Mouse (Mus musculus) hindbrain, postnatal 0 days (tissue): ENCODE results near the gene Pth1r. TPM values are rescaled to one million over a fixed set of nuclear protein-coding genes. Genes with fewer than 3 reads are reported as not detected.
"Not testable (repeated sequence)": the region's sequence is repeated elsewhere in the genome, so short reads cannot be mapped to it uniquely, and the experiment has no call there.

Source experiments
- ATAC-seq: fragments of 200-750 bp; cut with Nextera tagmentation; 2 replicates; pipeline ENCODE4 v1.8.0; 2017; ENCODE audit warnings: mild to moderate bottlenecking, moderate TSS enrichment, moderate library complexity
- DNase-seq: peaks from one replicate; pipeline ENCODE4 v3.0.0-alpha.2; 2015; ENCODE audit warnings: low spot score
- H3K27ac ChIP-seq: fragments of 300-500 bp; sonication (generic); 2 replicates; pipeline ENCODE4 v1.5.1; 2014; ENCODE audit warnings: mild to moderate bottlenecking
- H3K27me3 ChIP-seq: fragments of 300-500 bp; sonication (generic); 2 replicates; pipeline ENCODE4 v1.6.1; 2014; ENCODE audit warnings: low read length, mixed read lengths; ENCODE audit not compliant: insufficient read depth
- H3K36me3 ChIP-seq: fragments of 300-500 bp; sonication (generic); 2 replicates; pipeline ENCODE4 v1.6.1; 2014; ENCODE audit warnings: low read length, mixed read lengths; ENCODE audit not compliant: insufficient read depth
- H3K4me1 ChIP-seq: fragments of 300-500 bp; sonication (generic); 2 replicates; pipeline ENCODE4 v1.6.1; 2014; ENCODE audit warnings: antibody characterized with exemption, low read length, mixed read lengths; ENCODE audit not compliant: insufficient read depth
- H3K4me2 ChIP-seq: fragments of 300-500 bp; sonication (generic); 2 replicates; pipeline ENCODE4 v1.6.1; 2014; ENCODE audit warnings: low read depth, mild to moderate bottlenecking, low read length, moderate library complexity, mixed read lengths
- H3K4me3 ChIP-seq: fragments of 300-500 bp; sonication (generic); 2 replicates; pipeline ENCODE4 v1.5.1; 2014; ENCODE audit warnings: low read length
- H3K9ac ChIP-seq: fragments of 300-500 bp; sonication (generic); replicated peaks from 2 replicates; pipeline ENCODE4 v1.6.1; 2014; ENCODE audit warnings: mild to moderate bottlenecking, low read length, moderate library complexity, mixed read lengths
- H3K9me3 ChIP-seq: fragments of 300-500 bp; sonication (generic); 2 replicates; pipeline ENCODE4 v1.6.1; 2016; ENCODE audit warnings: low read length, mixed read lengths
- CTCF ChIP-seq: IDR thresholded peaks from 2 replicates; pipeline ENCODE4 v1.5.1; 2016; ENCODE audit warnings: antibody characterized with exemption, control low read depth, low read depth
- WGBS: fragments of 180-500 bp; shearing (Covaris S2); extraction: QIAGEN DNeasy Blood & Tissue Kit; methylation state at CpG from one replicate; pipeline ENCODE4 v1.1.7; 2014; 5-methylcytosine and 5-hydroxymethylcytosine counted together
- polyA plus RNA-seq: library from polyadenylated mRNA; unstranded; fragments of >200 nt; fragmentation: Nextera tagmentation; extraction: Ambion mirVana; gene quantifications from 2 replicates; pipeline ENCODE4 v1.2.1, GENCODE M21; 2015
- total RNA-seq: library from RNA; depleted of rRNA; stranded (reverse); fragments of >200 nt; gene quantifications from 2 replicates; pipeline ENCODE4 v1.2.3, GENCODE M21; 2014

Gene Pth1r
- total and polyA plus RNA-seq, 2 experiments from 2014 or later, result 12.5 to 29.2 TPM

GRCm38 (mm10) chr9:110687846-110688245 lies 59.1 kb downstream of the Pth1r start:
- no peak overlapping the region for H3K4me2 ChIP-seq
- no peak overlapping the region for H3K9ac ChIP-seq
- ATAC-seq (no peak), DNase-seq (no peak)
- H3K36me3 ChIP-seq, result no peaks in the 10 kb centered on the region
- no peaks in the 10 kb centered on the region for H3K27me3 ChIP-seq
- peaks cover 26% of the 10 kb centered on the region; the same call in 1 of the 2 replicates for H3K4me1 ChIP-seq
- no peak for TF ChIP-seq CTCF
- H3K9me3 ChIP-seq, result no peaks in the 10 kb centered on the region
- WGBS, result 70% methylated on average over 2 of the region's 2 CpGs
- H3K4me3 ChIP-seq, result no peak overlapping the region
- H3K27ac ChIP-seq, result no peak overlapping the region

GRCm38 (mm10) chr9:110687061-110687460 lies 59.9 kb downstream of the Pth1r start:
- DNase-seq, result no peak
- Histone ChIP-seq H3K27ac (no peak overlapping the region), H3K9ac (no peak overlapping the region), H3K36me3 (no peaks in the 10 kb centered on the region), H3K4me1 (peaks cover 32% of the 10 kb centered on the region; the same call in 1 of the 2 replicates), H3K27me3 (no peaks in the 10 kb centered on the region), H3K4me2 (no peak overlapping the region), H3K9me3 (no peaks in the 10 kb centered on the region), H3K4me3 (no peak overlapping the region)
- ATAC-seq, result no peak
- TF ChIP-seq CTCF, result peak; percentile 50; the same call in 1 of the 2 replicates
- WGBS, result 65% methylated on average over 5 of the region's 5 CpGs

DNA sequence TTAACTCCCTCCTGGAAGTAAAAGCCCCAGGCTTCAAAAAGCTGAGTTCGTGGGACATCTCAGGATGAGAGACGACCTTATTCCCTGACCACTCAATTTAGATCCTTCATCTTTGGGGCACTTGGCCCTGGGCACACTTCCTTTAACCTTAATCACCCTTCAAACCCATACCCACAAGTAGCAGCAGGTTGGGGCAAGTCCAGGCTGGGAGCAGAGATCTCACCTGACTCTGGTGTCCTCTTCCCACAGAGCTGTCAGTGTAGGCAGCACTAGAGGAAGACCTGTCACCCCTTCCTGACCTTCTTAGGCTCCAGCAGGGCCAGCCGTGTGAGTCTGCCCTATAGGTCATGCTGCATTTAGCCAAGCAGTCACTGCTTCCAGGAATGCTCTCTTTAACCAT lies 60.5 kb downstream of the Pth1r start:
- TF ChIP-seq CTCF, result no peak
- H3K4me1 ChIP-seq, result peaks cover 32% of the 10 kb centered on the region; the same call in 1 of the 2 replicates
- no peaks in the 10 kb centered on the region for H3K9me3 ChIP-seq
- H3K27me3 ChIP-seq, result no peaks in the 10 kb centered on the region
- H3K4me2 ChIP-seq, result no peak overlapping the region
- 45% methylated on average over 3 of the region's 3 CpGs for WGBS
- H3K36me3 ChIP-seq, result no peaks in the 10 kb centered on the region
- no peak overlapping the region for H3K4me3 ChIP-seq
- ATAC-seq, result no peak
- no peak overlapping the region for H3K9ac ChIP-seq
- H3K27ac ChIP-seq, result no peak overlapping the region
- DNase-seq, result no peak

GRCm38 (mm10) chr9:110685591-110685990 lies 61.4 kb downstream of the Pth1r start:
- no peak for ATAC-seq
- TF ChIP-seq CTCF, result no peak
- 68% methylated on average over 5 of the region's 5 CpGs for WGBS
- Histone ChIP-seq H3K4me1 (peaks cover 32% of the 10 kb centered on the region; the same call in 1 of the 2 replicates), H3K9ac (no peak overlapping the region), H3K27ac (peak overlapping the region; percentile 81), H3K4me2 (no peak overlapping the region), H3K27me3 (no peaks in the 10 kb centered on the region), H3K4me3 (no peak overlapping the region), H3K9me3 (no peaks in the 10 kb centered on the region), H3K36me3 (no peaks in the 10 kb centered on the region)
- DNase-seq, result no peak

DNA sequence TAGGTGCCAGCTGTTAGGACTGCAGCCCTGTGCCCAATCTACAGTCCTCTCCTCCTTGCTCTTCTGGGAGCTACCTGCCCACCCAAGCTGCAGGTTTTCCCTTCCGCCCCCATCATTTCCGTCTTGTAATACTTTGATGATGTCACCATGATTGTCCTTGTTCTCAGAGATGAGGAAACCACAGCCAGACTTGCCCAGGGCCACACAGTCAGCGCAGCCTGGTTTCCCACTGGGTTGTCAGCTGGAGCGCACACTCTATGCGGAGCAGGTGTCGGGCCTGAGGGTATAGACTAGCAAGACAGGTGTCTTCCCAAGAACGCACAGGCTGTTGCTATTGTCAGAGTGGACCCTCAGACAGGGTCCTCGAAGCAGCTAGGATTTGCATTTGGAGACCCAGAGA lies 61.8 kb downstream of the Pth1r start:
- no peaks in the 10 kb centered on the region for H3K36me3 ChIP-seq
- no peak for DNase-seq
- 71% methylated on average over 8 of the region's 8 CpGs for WGBS
- H3K27me3 ChIP-seq, result no peaks in the 10 kb centered on the region
- no peak overlapping the region for H3K9ac ChIP-seq
- no peaks in the 10 kb centered on the region for H3K9me3 ChIP-seq
- peak overlapping the region; percentile 81 for H3K27ac ChIP-seq
- no peak overlapping the region for H3K4me3 ChIP-seq
- peaks cover 32% of the 10 kb centered on the region; the same call in 1 of the 2 replicates for H3K4me1 ChIP-seq
- TF ChIP-seq CTCF, result no peak
- no peak overlapping the region for H3K4me2 ChIP-seq
- no peak for ATAC-seq

- H3K9ac ChIP-seq, result no peak overlapping the region; the same call in 1 of the 2 replicates
- WGBS, result 25% methylated on average over 6 of the region's 6 CpGs
Measured at GRCm38 (mm10) chr9:110684100-110684831, 62.7 kb downstream of the Pth1r start.

DNA sequence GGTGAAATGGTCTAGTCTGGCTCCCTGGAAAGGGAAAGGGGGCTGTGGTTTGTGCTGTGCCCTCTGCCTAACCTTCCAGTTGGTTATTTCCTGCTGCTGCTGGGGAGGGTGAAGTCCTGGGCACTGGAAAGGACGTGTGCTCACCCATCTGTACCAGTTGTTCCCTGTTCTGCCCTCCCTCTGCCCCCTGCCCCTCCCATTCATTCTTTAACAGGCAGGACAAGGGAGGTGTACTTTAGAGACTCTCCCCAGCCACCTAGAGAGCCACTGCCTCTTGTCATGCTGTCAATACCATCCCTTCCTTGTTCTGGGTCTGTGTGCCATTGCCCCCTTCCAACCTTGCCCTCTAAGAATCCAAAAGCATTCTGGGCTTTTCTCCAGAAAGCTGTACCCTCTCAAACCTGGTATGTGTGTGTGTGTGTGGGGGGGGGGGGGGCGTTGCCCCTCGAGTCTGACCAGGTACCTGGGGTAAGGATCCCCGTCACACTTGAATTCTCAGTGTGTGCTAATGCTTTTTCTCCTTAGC lies 63.3 kb downstream of the Pth1r start:
- ATAC-seq (0 out of 2 replicates have a peak, but pooled peaks have one; percentile 11), DNase-seq (no peak)
- 41% methylated on average over 4 of the region's 4 CpGs for WGBS
- no peaks in the 10 kb centered on the region for H3K27me3 ChIP-seq
- H3K9me3 ChIP-seq, result no peaks in the 10 kb centered on the region
- H3K27ac ChIP-seq, result peak overlapping the region; percentile 81
- H3K9ac ChIP-seq, result no peak overlapping the region
- H3K4me3 ChIP-seq, result no peak overlapping the region
- H3K4me1 ChIP-seq, result peaks cover 32% of the 10 kb centered on the region; the same call in 1 of the 2 replicates
- H3K36me3 ChIP-seq, result no peaks in the 10 kb centered on the region
- no peak for TF ChIP-seq CTCF
- no peak overlapping the region for H3K4me2 ChIP-seq

More at GRCm38 (mm10) chr9:110684100-110684831, 62.7 kb downstream of the Pth1r start:
- Histone ChIP-seq H3K36me3 (no peaks in the 10 kb centered on the region), H3K27ac (peak overlapping the region; percentile 81), H3K9me3 (no peaks in the 10 kb centered on the region), H3K4me3 (no peak overlapping the region), H3K4me2 (no peak overlapping the region), H3K4me1 (peaks cover 32% of the 10 kb centered on the region; the same call in 1 of the 2 replicates), H3K27me3 (no peaks in the 10 kb centered on the region)
- peak; percentile 85 for DNase-seq
- no peak for TF ChIP-seq CTCF
- peak; percentile 44; the same call in 1 of the 2 replicates for ATAC-seq

- H3K9ac ChIP-seq, H3K4me3 ChIP-seq, H3K4me2 ChIP-seq, H3K27me3 ChIP-seq, H3K9me3 ChIP-seq, H3K27ac ChIP-seq, DNase-seq, ATAC-seq, H3K36me3 ChIP-seq: not testable (repeated sequence)
- peaks cover 32% of the 10 kb centered on the region; the same call in 1 of the 2 replicates for H3K4me1 ChIP-seq
- 82% methylated on average over 3 of the region's 3 CpGs for WGBS
Measured at GRCm38 (mm10) chr9:110682697-110683096, 64.2 kb downstream of the Pth1r start.
